Mouse (Mus musculus) forebrain, embryonic 11.5 days (tissue): ENCODE results near the gene Rho. TPM values are rescaled to one million over a fixed set of nuclear protein-coding genes. Genes with fewer than 3 reads are reported as not detected.

Source experiments
- ATAC-seq: fragments of 200-750 bp; cut with Nextera tagmentation; replicated peaks from 2 replicates; pipeline ENCODE4 v1.8.0; 2017; ENCODE audit warnings: moderate TSS enrichment; ENCODE audit not compliant: low FRiP score
- DNase-seq: peaks from one replicate; pipeline ENCODE4 v3.0.0-alpha.2; 2017; ENCODE audit warnings: low spot score
- H3K27ac ChIP-seq: fragments of 300-500 bp; sonication (generic); 2 replicates; pipeline ENCODE4 v1.5.1; 2014; ENCODE audit warnings: low read depth, low read length
- H3K27me3 ChIP-seq: fragments of 300-500 bp; sonication (generic); 2 replicates; pipeline ENCODE4 v1.6.1; 2014; ENCODE audit warnings: mild to moderate bottlenecking, low read length, mixed read lengths; ENCODE audit not compliant: control insufficient read depth, insufficient read depth
- H3K36me3 ChIP-seq: fragments of 300-500 bp; sonication (generic); 2 replicates; pipeline ENCODE4 v1.6.1; 2014; ENCODE audit warnings: mild to moderate bottlenecking, low read length, moderate library complexity, mixed read lengths; ENCODE audit not compliant: control insufficient read depth, insufficient read depth
- H3K4me1 ChIP-seq: fragments of 300-500 bp; sonication (generic); replicated peaks from 2 replicates; pipeline ENCODE4 v1.6.1; 2014; ENCODE audit warnings: low read length, mixed read lengths; ENCODE audit not compliant: control insufficient read depth, insufficient read depth
- H3K4me2 ChIP-seq: fragments of 300-500 bp; sonication (generic); 2 replicates; pipeline ENCODE4 v1.6.1; 2014; ENCODE audit warnings: low read depth, mild to moderate bottlenecking, low read length, moderate library complexity, mixed read lengths; ENCODE audit not compliant: severe bottlenecking
- H3K4me3 ChIP-seq: fragments of 300-500 bp; sonication (generic); 2 replicates; pipeline ENCODE4 v1.5.1; 2014; ENCODE audit warnings: low read depth, low read length
- H3K9ac ChIP-seq: fragments of 300-500 bp; sonication (generic); 2 replicates; pipeline ENCODE4 v1.6.1; 2014; ENCODE audit warnings: low read length
- H3K9me3 ChIP-seq: fragments of 300-500 bp; sonication (generic); 2 replicates; pipeline ENCODE4 v1.6.1; 2016; ENCODE audit warnings: low read length, mixed read lengths; ENCODE audit not compliant: control insufficient read depth
- WGBS: fragments of 180-500 bp; shearing (Covaris S2); extraction: QIAGEN DNeasy Blood & Tissue Kit; methylation state at CpG from one replicate; pipeline ENCODE4 v1.1.7; 2014; 5-methylcytosine and 5-hydroxymethylcytosine counted together
- polyA plus RNA-seq: library from polyadenylated mRNA; unstranded; fragments of >200 nt; fragmentation: Nextera tagmentation; extraction: Ambion mirVana; gene quantifications from 2 replicates; pipeline ENCODE4 v1.2.1, GENCODE M21; 2014

Rho gene
- polyA plus RNA-seq, 1 experiment from 2014 or later: 0.09 TPM

DNA sequence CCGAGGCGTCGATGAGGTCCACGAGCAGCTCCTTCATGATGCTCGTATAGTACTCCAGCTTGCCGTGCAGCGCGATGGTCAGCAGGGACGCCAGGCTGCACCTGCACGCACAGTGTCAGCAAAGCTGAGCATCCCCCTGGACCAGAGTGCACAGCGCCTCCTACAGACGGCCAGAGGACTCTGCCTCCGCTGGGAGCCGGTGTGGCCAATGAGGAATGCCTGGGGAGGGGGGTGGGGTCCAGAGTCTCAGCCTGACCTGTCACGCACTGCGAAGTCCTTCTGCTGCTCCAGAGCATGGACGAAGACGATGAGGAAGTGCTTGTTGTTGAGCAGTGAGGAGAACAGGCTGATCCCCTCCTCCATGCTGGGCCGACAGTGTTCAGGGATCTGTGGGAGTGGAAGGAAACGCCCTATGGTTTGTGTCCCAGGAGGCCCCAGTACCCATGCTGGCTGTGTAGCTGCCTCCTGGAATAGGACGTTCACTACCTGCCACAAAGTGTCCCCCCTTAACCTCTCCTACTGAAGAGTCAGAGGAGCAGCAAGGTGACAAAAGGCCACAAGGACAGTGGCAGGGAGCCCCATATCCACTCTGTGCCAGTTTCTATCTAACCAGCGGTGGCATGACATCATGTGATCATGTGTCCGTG is 31.0 kb downstream of the Rho start:
- Histone ChIP-seq H3K9me3 (no peaks in the 10 kb centered on the region), H3K36me3 (no peaks in the 10 kb centered on the region), H3K4me2 (no peak overlapping the region), H3K27me3 (no peaks in the 10 kb centered on the region), H3K27ac (no peak overlapping the region), H3K4me3 (no peak overlapping the region), H3K9ac (no peak overlapping the region), H3K4me1 (0 out of 2 replicates have a peak, but pooled peaks cover 4% of the 10 kb centered on the region)
- DNase-seq (peak; percentile 72), ATAC-seq (no peak; the same call in 1 of the 2 replicates)
- WGBS: 37% methylated on average over 23 of the region's 23 CpGs

DNA sequence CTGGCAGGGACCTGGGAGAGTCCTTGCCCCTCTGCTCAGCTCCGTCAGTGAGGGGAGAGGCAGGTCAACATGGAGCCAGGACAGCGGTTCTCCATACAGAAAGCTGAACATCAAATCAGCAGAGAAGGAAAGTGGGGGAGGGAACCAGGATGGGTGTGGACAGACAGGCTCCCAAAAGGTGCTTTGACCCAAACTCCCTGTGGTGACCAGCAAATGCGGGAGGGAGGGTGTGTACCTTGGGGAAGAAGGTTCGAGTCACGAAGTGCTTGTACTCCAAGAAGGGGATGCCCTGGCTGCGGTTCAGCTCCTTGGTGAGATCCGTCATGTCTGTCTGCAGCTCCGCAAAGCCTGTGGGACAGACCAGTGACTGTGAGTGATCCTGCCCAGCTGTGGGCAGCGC is 32.1 kb downstream of the Rho start:
- Histone ChIP-seq H3K4me2 (no peak overlapping the region), H3K27ac (no peak overlapping the region), H3K9ac (no peak overlapping the region), H3K36me3 (no peaks in the 10 kb centered on the region), H3K4me1 (0 out of 2 replicates have a peak, but pooled peaks cover 4% of the 10 kb centered on the region), H3K9me3 (no peaks in the 10 kb centered on the region), H3K27me3 (no peaks in the 10 kb centered on the region), H3K4me3 (no peak overlapping the region)
- no peak for DNase-seq
- 77% methylated on average over 9 of the region's 9 CpGs for WGBS
- ATAC-seq: no peak

DNA sequence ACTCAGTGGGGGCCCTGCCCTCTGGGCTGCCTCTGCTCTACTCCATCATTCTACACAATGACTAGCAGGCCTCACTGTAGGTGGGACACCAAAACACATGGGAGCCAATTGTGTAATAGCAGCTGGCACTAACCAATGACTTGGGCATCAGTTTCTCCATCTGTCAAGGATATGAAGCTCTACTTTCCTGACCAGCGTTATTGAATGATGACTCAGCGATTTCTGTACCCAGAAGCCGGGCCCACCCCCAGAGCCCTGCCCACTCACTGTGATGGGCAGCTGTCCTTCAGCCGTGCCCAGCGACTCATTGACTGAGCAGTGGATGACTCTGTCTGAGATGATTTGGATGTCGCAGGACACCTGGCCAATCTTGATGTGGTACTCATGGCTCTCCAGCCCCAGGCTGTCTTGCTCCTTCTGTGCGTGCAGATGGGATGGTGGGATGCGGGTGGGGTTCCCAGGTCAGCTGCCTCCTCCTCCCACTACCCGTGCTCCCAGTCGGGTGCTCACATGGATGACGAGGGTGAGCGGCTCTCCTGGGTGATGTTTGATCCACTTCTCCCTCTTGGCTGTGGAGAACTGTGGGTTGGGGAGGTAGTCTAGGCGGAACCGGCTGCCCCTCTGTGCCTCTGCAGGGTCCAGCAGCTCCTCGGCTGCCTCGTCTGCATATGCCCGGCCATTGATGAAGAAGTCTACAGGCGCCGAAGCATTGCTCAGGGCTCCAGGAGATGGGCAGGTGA is 34.8 kb downstream of the Rho start:
- Histone ChIP-seq H3K27me3 (no peaks in the 10 kb centered on the region), H3K27ac (no peak overlapping the region), H3K36me3 (no peaks in the 10 kb centered on the region), H3K4me1 (0 out of 2 replicates have a peak, but pooled peaks cover 4% of the 10 kb centered on the region), H3K9me3 (no peaks in the 10 kb centered on the region), H3K9ac (no peak overlapping the region), H3K4me2 (no peak overlapping the region), H3K4me3 (no peak overlapping the region)
- ATAC-seq (no peak), DNase-seq (no peak)
- 97% methylated on average over 19 of the region's 19 CpGs for WGBS

DNA sequence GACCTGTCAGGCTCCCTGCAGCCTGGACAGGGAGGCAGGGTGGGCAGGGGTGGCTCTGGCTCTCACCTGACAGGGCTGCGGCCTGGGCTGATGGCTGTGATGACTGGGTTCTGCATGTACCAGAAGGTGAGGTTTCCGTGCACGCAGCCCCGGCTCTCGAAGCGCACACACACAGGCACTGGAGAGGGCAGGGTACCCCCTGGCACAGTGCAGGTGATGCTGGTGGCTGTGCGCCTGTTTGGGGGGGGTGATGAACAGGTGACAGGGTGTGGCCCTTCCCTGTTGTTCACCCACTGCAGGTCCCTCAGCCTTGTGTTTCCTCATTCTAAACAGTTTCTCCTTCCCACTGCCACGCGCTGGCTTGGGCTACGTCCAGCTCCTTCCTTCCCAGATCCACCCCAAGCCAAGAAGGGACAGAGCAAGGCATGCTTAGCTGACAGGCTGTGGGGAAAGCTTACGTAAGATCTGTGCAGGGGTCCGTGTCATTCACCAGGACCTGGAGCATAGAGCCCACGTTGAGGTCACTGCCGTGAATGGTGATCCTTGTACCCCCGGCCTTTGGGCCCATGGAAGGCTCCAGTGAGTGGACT is 35.8 kb downstream of the Rho start:
- H3K27ac ChIP-seq: no peak overlapping the region
- H3K4me2 ChIP-seq: no peak overlapping the region
- H3K9me3 ChIP-seq: no peaks in the 10 kb centered on the region
- WGBS: 94% methylated on average over 15 of the region's 15 CpGs
- no peaks in the 10 kb centered on the region for H3K27me3 ChIP-seq
- DNase-seq (no peak), ATAC-seq (no peak)
- H3K9ac ChIP-seq: no peak overlapping the region
- 0 out of 2 replicates have a peak, but pooled peaks cover 5% of the 10 kb centered on the region for H3K4me1 ChIP-seq
- H3K4me3 ChIP-seq: no peak overlapping the region
- no peaks in the 10 kb centered on the region for H3K36me3 ChIP-seq

DNA sequence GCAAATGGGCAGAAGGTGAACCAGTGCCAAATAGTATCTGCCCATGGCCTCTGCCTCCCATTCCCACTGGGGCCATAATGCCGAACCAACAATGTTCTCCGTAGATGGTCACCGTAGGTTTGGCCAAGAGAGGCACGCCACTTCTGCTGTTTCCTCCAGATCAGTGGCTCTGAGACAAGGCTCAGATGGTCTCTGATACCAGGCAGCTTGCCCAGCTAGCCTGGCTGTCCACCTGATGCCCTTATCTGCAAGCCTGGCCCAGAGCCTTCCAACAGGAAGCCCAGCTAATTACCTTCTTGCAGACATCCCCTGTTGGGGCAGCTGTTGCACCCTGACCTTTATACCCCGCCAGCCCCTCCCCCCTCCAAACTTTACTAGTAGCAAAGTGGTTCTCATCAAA is 36.5 kb downstream of the Rho start:
- Histone ChIP-seq H3K27me3 (no peaks in the 10 kb centered on the region), H3K27ac (no peak overlapping the region), H3K4me2 (no peak overlapping the region), H3K36me3 (no peaks in the 10 kb centered on the region), H3K9me3 (no peaks in the 10 kb centered on the region), H3K9ac (no peak overlapping the region), H3K4me1 (0 out of 2 replicates have a peak, but pooled peaks cover 3% of the 10 kb centered on the region), H3K4me3 (no peak overlapping the region)
- 81% methylated on average over 5 of the region's 5 CpGs for WGBS
- DNase-seq: no peak
- no peak for ATAC-seq

DNA sequence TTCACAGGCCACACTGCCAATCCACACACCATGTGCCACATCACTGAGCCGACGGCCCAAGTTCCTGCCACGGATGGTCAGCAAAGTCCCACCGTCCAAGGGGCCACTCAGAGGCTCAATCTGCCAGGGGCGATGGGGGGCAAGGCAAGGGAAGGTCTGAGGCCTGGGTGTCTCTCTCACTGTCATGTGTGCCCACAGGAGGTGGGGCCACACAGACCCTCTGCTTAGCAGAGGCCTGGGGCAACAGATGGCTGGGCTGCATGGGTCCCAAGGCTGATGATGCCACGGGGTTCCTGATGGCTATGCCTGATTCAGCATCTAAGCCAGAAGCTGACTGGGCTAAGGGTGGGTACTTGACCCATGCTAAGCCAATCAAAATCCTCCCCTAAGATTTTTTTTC is 37.2 kb downstream of the Rho start:
- Histone ChIP-seq H3K9me3 (no peaks in the 10 kb centered on the region), H3K4me3 (no peak overlapping the region), H3K4me1 (0 out of 2 replicates have a peak, but pooled peaks cover 3% of the 10 kb centered on the region), H3K4me2 (no peak overlapping the region), H3K36me3 (no peaks in the 10 kb centered on the region), H3K9ac (no peak overlapping the region), H3K27me3 (no peaks in the 10 kb centered on the region), H3K27ac (no peak overlapping the region)
- no peak for DNase-seq
- no peak for ATAC-seq
- 80% methylated on average over 6 of the region's 6 CpGs for WGBS

DNA sequence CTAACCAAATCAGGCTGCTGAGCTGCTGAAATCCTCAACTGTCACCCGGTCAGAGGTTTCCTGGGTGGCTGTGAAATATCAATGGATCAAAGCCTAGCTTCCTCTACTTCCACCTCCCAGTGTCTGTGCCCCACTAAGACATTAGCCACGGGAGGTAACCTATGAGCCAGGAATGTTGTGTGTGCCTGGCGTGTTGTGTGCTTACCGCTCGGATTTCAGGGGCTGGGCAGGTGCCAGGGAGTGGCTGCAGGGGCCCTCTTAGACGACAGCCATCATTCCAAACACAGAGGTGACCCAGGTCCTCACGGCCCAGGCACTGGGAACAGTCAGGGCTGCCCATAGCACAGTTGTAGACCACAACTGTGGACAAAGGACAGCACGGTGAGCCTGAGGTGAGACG is 37.6 kb downstream of the Rho start:
- ATAC-seq (no peak), DNase-seq (no peak)
- Histone ChIP-seq H3K27ac (no peak overlapping the region), H3K4me2 (no peak overlapping the region), H3K9me3 (no peaks in the 10 kb centered on the region), H3K27me3 (no peaks in the 10 kb centered on the region), H3K36me3 (no peaks in the 10 kb centered on the region), H3K4me1 (0 out of 2 replicates have a peak, but pooled peaks cover 3% of the 10 kb centered on the region), H3K4me3 (no peak overlapping the region), H3K9ac (no peak overlapping the region)
- WGBS: 79% methylated on average over 9 of the region's 9 CpGs

DNA sequence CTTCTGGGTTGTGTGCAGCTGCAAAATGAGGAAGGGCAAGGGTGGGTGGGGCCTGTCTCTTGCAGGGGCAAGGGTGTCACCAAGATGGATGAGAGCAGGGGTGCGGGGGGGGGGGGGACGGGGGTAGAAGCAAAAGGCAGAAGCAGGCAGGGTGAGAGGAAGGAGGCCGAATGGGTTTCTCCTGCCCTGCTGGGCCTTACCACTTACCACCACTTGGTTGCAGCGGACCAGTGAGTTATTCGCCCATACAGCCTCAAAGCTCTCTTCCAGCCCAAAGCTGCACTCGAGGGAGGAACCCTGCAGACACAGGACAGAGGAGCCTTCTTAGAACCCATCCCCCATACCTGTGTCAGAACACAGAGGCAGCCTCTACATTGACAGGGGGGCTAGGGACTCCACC is 38.4 kb downstream of the Rho start:
- Histone ChIP-seq H3K4me1 (0 out of 2 replicates have a peak, but pooled peaks cover 3% of the 10 kb centered on the region), H3K9me3 (no peaks in the 10 kb centered on the region), H3K4me2 (no peak overlapping the region), H3K27ac (no peak overlapping the region), H3K27me3 (no peaks in the 10 kb centered on the region), H3K4me3 (no peak overlapping the region), H3K9ac (no peak overlapping the region), H3K36me3 (no peaks in the 10 kb centered on the region)
- no peak for ATAC-seq
- DNase-seq: no peak
- WGBS: 61% methylated on average over 4 of the region's 6 CpGs
